Mouse (Mus musculus) frontal cortex, postnatal 10 days (tissue): ENCODE results near the gene Mia.

ENCODE experiments used
- DNase-seq, 2 experiments: peaks; one replicate each; pipeline ENCODE4 v3.0.0; 2022; ENCODE audit warnings: low spot score in 2 of 2, mixed read lengths in 1 of 2

Mia gene

GRCm38 (mm10) chr7:27185986-27186385 lies 5.0 kb upstream of the Mia start:
- DNase-seq: no peak

GRCm38 (mm10) chr7:27184964-27185363 lies 4.0 kb upstream of the Mia start:
- no peak for DNase-seq

GRCm38 (mm10) chr7:27182498-27182897 lies 1.5 kb upstream of the Mia start:
- no peak for DNase-seq

GRCm38 (mm10) chr7:27180036-27180435 lies 921 bp downstream of the Mia start:
- no peak for DNase-seq

GRCm38 (mm10) chr7:27179217-27179918 lies 1.6 kb downstream of the Mia start:
- DNase-seq: no peak

GRCm38 (mm10) chr7:27178324-27179216 lies 2.4 kb downstream of the Mia start, which contains the start of gene Rab4b:
Gene Rab4b (minus strand): TSS chr7:27178896.
- DNase-seq: peak; percentile 99

- no peak for DNase-seq
Measured at GRCm38 (mm10) chr7:27177942-27178323, 3.0 kb downstream of the Mia start.

- no peak for DNase-seq
Measured at GRCm38 (mm10) chr7:27174896-27175295, 6.1 kb downstream of the Mia start.

- DNase-seq: no peak
Measured at GRCm38 (mm10) chr7:27174496-27174895, 6.5 kb downstream of the Mia start.

GRCm38 (mm10) chr7:27170981-27171380 lies 10.0 kb downstream of the Mia start:
- DNase-seq: no peak

GRCm38 (mm10) chr7:27168371-27168770 lies 12.6 kb downstream of the Mia start:
- DNase-seq: no peak

- DNase-seq: no peak
Measured at GRCm38 (mm10) chr7:27167475-27168094, 13.4 kb downstream of the Mia start.

- peak; percentile 90 to 94 for DNase-seq
Measured at GRCm38 (mm10) chr7:27166614-27167474, 14.1 kb downstream of the Mia start, which contains the start of gene Egln2. Gene Egln2 (minus strand): TSS chr7:27166802.

GRCm38 (mm10) chr7:27166229-27166613 lies 14.7 kb downstream of the Mia start:
- peak; percentile 76 to 81 for DNase-seq

GRCm38 (mm10) chr7:27165696-27166095 lies 15.3 kb downstream of the Mia start:
- no peak for DNase-seq

GRCm38 (mm10) chr7:27165007-27165655 lies 15.8 kb downstream of the Mia start:
- DNase-seq: no peak

- no peak for DNase-seq
Measured at GRCm38 (mm10) chr7:27164112-27164947, 16.6 kb downstream of the Mia start.

- no peak for DNase-seq
Measured at GRCm38 (mm10) chr7:27163450-27163805, 17.5 kb downstream of the Mia start.

GRCm38 (mm10) chr7:27162780-27163449 lies 18.0 kb downstream of the Mia start:
- no peak for DNase-seq
